Mouse (Mus musculus) megakaryocyte, embryonic 14.5 days (primary cell): ENCODE data around the gene Tha1.

Experiments
- FLI1 ChIP-seq: IDR thresholded peaks from 2 replicates; pipeline ENCODE4 v1.6.1; 2012; ENCODE audit warnings: low read length, inconsistent platforms, mixed read lengths
- GATA1 ChIP-seq: IDR thresholded peaks from 3 replicates; pipeline ENCODE4 v1.6.1; 2012; ENCODE audit warnings: mixed read lengths, low read length, inconsistent platforms, borderline replicate concordance

- no peak for TF ChIP-seq GATA1
- no peak for TF ChIP-seq FLI1
Observed at GRCm38 (mm10) chr11:117880977-117881358, 7.7 kb upstream of the Tha1 start.
